Mouse (Mus musculus) MEL (cell line): ENCODE measurements at regions not wholly inside any gene's neighbourhood (a gene's known extent, or its start where the extent isn't known, plus 50 kb on each side); places are given as distances from the start of the nearest gene placed in this dataset.

Source experiments
- CHD2 ChIP-seq: IDR thresholded peaks from 2 replicates; pipeline ENCODE4 v1.6.1; 2011; ENCODE audit warnings: low read length, improper control_type of control experiment
- CTCF ChIP-seq, 3 experiments: IDR thresholded peaks in 2 of 3; conservative IDR thresholded peaks in 1 of 3; 2 replicates each; pipeline ENCODE4 v1.5.1; 2011 to 2012; ENCODE audit warnings: low read length in 3 of 3, low read depth in 2 of 3, mild to moderate bottlenecking in 2 of 3, improper control_type of control experiment in 1 of 3, inconsistent platforms in 1 of 3, mixed read lengths in 1 of 3, moderate library complexity in 1 of 3; ENCODE audit not compliant: control insufficient read depth in 1 of 3, insufficient read depth in 1 of 3, poor library complexity in 1 of 3, severe bottlenecking in 1 of 3
- EP300 ChIP-seq, 2 experiments: IDR thresholded peaks; 2 replicates each; pipeline ENCODE4 v1.6.1; 2011; ENCODE audit warnings: improper control_type of control experiment in 2 of 2, low read length in 2 of 2, low read depth in 1 of 2, mild to moderate bottlenecking in 1 of 2
- HCFC1 ChIP-seq: IDR thresholded peaks from 2 replicates; pipeline ENCODE4 v1.6.1; 2012; ENCODE audit warnings: low read depth, mild to moderate bottlenecking, inconsistent platforms, low read length, improper control_type of control experiment, moderate library complexity
- POLR2A ChIP-seq, 2 experiments: IDR thresholded peaks; 2 replicates each; pipeline ENCODE4 v1.6.1; 2011 to 2012; ENCODE audit warnings: low read length in 2 of 2, mild to moderate bottlenecking in 2 of 2, control low read depth in 1 of 2, improper control_type of control experiment in 1 of 2, low read depth in 1 of 2, moderate library complexity in 1 of 2; ENCODE audit not compliant: control insufficient read depth in 1 of 2, insufficient read depth in 1 of 2, poor library complexity in 1 of 2
- SMC3 ChIP-seq: IDR thresholded peaks from 2 replicates; pipeline ENCODE4 v1.6.1; 2011; ENCODE audit warnings: low read depth, low read length, improper control_type of control experiment

DNA sequence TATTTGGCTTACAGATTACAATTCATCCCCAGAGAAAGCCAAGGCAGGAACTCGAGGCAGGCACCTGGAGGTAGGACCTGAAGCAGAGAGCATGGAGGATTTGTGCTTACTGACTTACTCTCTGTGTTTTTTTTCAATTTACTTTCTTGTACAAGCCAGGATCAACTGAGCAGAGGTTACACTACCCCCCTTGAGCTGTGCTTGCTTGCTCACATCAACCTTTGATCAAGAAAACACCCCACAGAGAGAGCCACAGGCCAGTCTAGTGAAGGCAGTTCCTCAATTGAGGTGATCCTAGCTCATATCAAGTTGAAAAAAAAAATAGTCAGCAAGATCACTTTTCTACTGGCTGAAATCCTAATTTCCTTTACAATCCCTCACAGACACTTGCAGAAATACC, 170.6 kb downstream of the Rnd3 start:
- TF ChIP-seq POLR2A (IDR thresholded peaks at IDR 0.05; ENCODE audit: control insufficient read depth in 1 of 2, insufficient read depth in 1 of 2, low read depth in 1 of 2, low read length in 2 of 2, poor library complexity in 1 of 2) = no peak
- no peak for TF ChIP-seq EP300 (IDR thresholded peaks at IDR 0.05; ENCODE audit: low read depth in 1 of 2, low read length in 2 of 2)
- TF ChIP-seq HCFC1 = no peak
- no peak for TF ChIP-seq SMC3
- TF ChIP-seq CTCF (IDR thresholded peaks at IDR 0.05 in 2 of 3, conservative IDR thresholded peaks at IDR 0.05 in 1 of 3; ENCODE audit: control insufficient read depth in 1 of 3, insufficient read depth in 1 of 3, low read depth in 2 of 3, low read length in 3 of 3, poor library complexity in 1 of 3, severe bottlenecking in 1 of 3) = no peak
- TF ChIP-seq CHD2 = no peak
